Mouse (Mus musculus): ENCODE measurements at regions not wholly inside any gene's neighbourhood (a gene's known extent, or its start where the extent isn't known, plus 50 kb on each side); places are given as distances from the start of the nearest gene placed in this dataset.
A peak's percentile ranks its signal among the peaks of the same experiment; 100 is the strongest.

DNA sequence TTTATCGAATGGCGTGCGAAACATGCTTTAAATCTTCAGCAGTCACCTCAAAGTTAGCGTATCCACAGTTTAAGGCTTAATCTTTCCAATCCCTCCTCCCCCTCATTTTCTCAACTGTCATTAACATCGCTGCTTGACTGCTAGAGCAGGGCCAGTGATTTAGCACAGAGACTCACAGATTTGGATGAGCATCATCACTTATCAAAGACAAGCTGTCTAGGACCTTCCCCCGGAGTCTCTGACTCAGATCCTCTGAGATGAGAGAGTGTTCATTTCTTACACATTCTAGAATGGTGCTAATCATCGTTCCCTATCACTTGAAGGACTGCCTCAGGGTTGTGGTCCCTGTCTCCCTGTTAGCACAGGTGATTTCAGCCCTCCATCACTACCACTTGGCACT is 112.1 kb upstream of the Tmem132c start:
- ATAC-seq = no peak

DNA sequence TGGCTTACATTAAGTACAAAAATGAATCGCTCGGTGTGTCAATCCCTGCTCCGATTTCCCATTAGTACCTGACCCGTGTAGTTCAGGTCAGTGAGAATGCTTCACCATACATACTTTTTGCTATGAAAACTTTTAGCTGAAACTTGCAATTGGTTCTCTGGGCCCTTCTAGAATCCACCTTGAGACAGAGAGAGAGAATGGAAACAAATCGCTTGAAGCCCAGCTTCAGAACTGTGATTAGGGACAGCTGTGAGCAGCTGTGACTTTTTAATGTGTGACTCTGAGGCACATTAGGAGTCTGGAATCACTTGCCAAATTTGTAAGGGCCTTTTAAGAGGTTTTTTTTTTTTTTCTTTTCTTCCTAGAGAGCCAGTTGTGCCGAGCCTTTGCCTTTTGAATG is 107.2 kb upstream of the Tmem132c start:
- Histone ChIP-seq H3K27ac (ENCODE audit: low read length) (no peak overlapping the region), H3K27me3 (replicated peaks; ENCODE audit: insufficient read depth, low read length) (no peaks in the 10 kb centered on the region), H3K9me3 (ENCODE audit: low read length) (no peaks in the 10 kb centered on the region; the same call in 1 of the 2 replicates), H3K4me2 (replicated peaks; ENCODE audit: low read depth, low read length) (no peak overlapping the region), H3K9ac (replicated peaks; ENCODE audit: low read depth) (no peak overlapping the region), H3K36me3 (ENCODE audit: insufficient read depth, low read length) (no peaks in the 10 kb centered on the region), H3K4me1 (ENCODE audit: insufficient read depth, low read depth, low read length) (no peaks in the 10 kb centered on the region), H3K4me3 (ENCODE audit: low read depth, low read length) (no peak overlapping the region)
- WGBS = 76% methylated on average over 6 of the region's 6 CpGs
- TF ChIP-seq EP300 (IDR thresholded peaks at IDR 0.05) (no peak), CTCF (IDR thresholded peaks at IDR 0.05) (no peak)
- no peak for ATAC-seq
- no peak for DNase-seq (ENCODE audit: low spot score)

More for the DNA sequence above, 112.1 kb upstream of the Tmem132c start:
- no peak overlapping the region for H3K4me3 ChIP-seq (ENCODE audit: low read depth, low read length)
- H3K4me1 ChIP-seq (ENCODE audit: insufficient read depth, low read depth, low read length) = no peaks in the 10 kb centered on the region
- H3K27me3 ChIP-seq (replicated peaks; ENCODE audit: insufficient read depth, low read length) = no peaks in the 10 kb centered on the region
- H3K36me3 ChIP-seq (ENCODE audit: insufficient read depth, low read length) = no peaks in the 10 kb centered on the region
- WGBS = 78% methylated on average over 7 of the region's 7 CpGs
- H3K9ac ChIP-seq (replicated peaks; ENCODE audit: low read depth) = no peak overlapping the region
- H3K9me3 ChIP-seq (ENCODE audit: low read length) = no peaks in the 10 kb centered on the region; the same call in 1 of the 2 replicates
- no peak for TF ChIP-seq EP300 (IDR thresholded peaks at IDR 0.05)
- no peak overlapping the region for H3K4me2 ChIP-seq (replicated peaks; ENCODE audit: low read depth, low read length)
- no peak for DNase-seq (ENCODE audit: low spot score)
- H3K27ac ChIP-seq (ENCODE audit: low read length) = no peak overlapping the region

DNA sequence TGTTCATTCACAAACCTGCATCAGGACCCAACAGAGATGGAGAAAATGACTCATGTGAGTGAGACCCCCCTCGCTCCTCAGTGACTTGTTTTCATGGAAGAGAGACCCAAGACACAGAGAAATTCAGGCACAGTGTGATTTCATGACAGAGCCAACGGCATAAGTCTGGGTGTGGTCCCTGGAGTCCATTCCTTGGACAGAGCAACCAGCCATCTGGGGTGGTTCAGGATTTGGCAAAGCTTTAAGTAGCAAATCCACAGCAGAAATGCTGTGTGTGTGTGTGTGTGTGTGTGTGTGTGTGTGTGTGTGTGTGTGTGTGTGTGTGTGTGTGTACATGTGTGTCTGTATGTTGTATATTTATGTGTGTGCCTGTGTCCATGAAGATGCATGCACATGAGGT is 101.0 kb upstream of the Tmem132c start:
- H3K27ac ChIP-seq (ENCODE audit: low read length) = no peak overlapping the region
- H3K4me1 ChIP-seq (ENCODE audit: insufficient read depth, low read depth, low read length) = no peaks in the 10 kb centered on the region
- no peaks in the 10 kb centered on the region for H3K36me3 ChIP-seq (ENCODE audit: insufficient read depth, low read length)
- H3K4me2 ChIP-seq (replicated peaks; ENCODE audit: low read depth, low read length) = no peak overlapping the region
- no peaks in the 10 kb centered on the region for H3K9me3 ChIP-seq (ENCODE audit: low read length)
- ATAC-seq (no peak), DNase-seq (ENCODE audit: low spot score) (no peak)
- no peaks in the 10 kb centered on the region for H3K27me3 ChIP-seq (replicated peaks; ENCODE audit: insufficient read depth, low read length)
- no peak overlapping the region for H3K9ac ChIP-seq (replicated peaks; ENCODE audit: low read depth)
- H3K4me3 ChIP-seq (ENCODE audit: low read depth, low read length) = no peak overlapping the region
- TF ChIP-seq CTCF (IDR thresholded peaks at IDR 0.05) = no peak
- no peak for TF ChIP-seq EP300 (IDR thresholded peaks at IDR 0.05)
- WGBS = 41% methylated on average over 2 of the region's 2 CpGs

DNA sequence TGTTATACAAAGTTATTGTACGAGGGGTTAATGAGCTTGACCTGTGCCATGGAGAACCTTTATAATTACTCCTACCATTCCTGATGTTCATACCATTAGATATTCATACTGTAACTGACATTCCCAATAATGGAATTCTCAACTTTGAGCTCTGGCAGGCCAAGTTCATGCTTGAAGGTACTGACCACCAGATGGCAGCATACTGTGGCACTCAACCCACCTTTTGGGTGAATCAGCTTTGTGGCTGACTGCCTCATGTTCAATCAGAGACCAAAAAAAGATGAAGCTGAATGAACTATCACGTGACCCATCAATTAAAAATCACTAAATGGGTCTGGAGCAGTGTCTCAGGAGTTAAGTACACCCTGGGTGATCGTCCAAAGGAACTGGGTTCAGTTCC is 81.3 kb upstream of the Tmem132c start:
- Histone ChIP-seq H3K9ac (replicated peaks; ENCODE audit: low read depth) (no peak overlapping the region), H3K4me2 (replicated peaks; ENCODE audit: low read depth, low read length) (no peak overlapping the region), H3K4me1 (ENCODE audit: insufficient read depth, low read depth, low read length) (no peaks in the 10 kb centered on the region), H3K9me3 (ENCODE audit: low read length) (no peaks in the 10 kb centered on the region), H3K27me3 (replicated peaks; ENCODE audit: insufficient read depth, low read length) (no peaks in the 10 kb centered on the region), H3K4me3 (ENCODE audit: low read depth, low read length) (no peak overlapping the region), H3K27ac (ENCODE audit: low read length) (no peak overlapping the region), H3K36me3 (ENCODE audit: insufficient read depth, low read length) (no peaks in the 10 kb centered on the region)
- 38% methylated on average over 3 of the region's 3 CpGs for WGBS
- ATAC-seq (no peak), DNase-seq (ENCODE audit: low spot score) (peak; percentile 26)
- TF ChIP-seq EP300 (IDR thresholded peaks at IDR 0.05) = no peak
- peak; percentile 70 for TF ChIP-seq CTCF (IDR thresholded peaks at IDR 0.05)

DNA sequence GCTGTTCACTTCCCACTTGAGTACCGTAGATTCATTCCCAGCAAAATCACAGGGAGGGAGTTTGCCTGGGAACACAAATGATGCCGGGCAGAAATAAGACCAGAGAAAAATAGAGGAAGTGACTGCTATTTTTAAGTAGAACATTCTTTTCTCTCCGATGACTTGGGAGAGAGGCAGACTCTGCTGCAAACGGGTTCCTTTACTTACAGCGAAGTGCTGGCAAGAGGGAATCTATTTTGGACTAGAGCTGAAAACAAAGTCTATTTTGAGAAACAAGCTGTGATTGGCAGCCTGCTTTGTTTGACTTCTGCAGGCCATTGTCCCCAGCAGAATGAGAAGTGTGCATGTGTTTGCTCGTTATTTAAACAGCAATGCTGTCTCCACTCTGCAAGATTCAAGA is 78.2 kb upstream of the Tmem132c start:
- DNase-seq (ENCODE audit: low spot score) = no peak
- TF ChIP-seq CTCF (IDR thresholded peaks at IDR 0.05) = no peak
- no peak for TF ChIP-seq EP300 (IDR thresholded peaks at IDR 0.05)
- Histone ChIP-seq H3K4me1 (ENCODE audit: insufficient read depth, low read depth, low read length) (no peaks in the 10 kb centered on the region), H3K9me3 (ENCODE audit: low read length) (no peaks in the 10 kb centered on the region), H3K27me3 (replicated peaks; ENCODE audit: insufficient read depth, low read length) (no peaks in the 10 kb centered on the region), H3K27ac (ENCODE audit: low read length) (no peak overlapping the region), H3K36me3 (ENCODE audit: insufficient read depth, low read length) (no peaks in the 10 kb centered on the region), H3K4me3 (ENCODE audit: low read depth, low read length) (no peak overlapping the region), H3K4me2 (replicated peaks; ENCODE audit: low read depth, low read length) (no peak overlapping the region), H3K9ac (replicated peaks; ENCODE audit: low read depth) (no peak overlapping the region)
- no peak for ATAC-seq
- 74% methylated on average over 6 of the region's 6 CpGs for WGBS

DNA sequence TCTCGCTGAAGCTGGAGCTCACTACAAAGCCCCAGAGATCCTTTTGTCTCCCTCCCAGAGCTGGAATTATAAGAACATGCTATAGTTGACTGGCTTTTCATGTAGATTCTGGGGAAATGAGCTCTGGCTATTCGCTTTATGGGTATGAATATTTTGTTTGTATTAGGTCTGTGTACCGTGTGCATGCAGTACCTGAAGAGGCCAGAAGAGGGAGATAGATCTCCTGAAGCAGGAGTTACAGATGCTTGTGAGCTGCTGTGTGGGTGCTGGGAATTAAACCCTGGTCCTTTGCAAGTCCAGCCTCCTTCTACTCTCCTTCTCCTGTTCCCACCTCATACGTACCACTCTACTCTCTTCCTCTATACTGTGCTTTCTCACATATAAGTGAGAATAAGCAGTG is 52.6 kb upstream of the Tmem132c start:
- no peaks in the 10 kb centered on the region for H3K27me3 ChIP-seq (replicated peaks; ENCODE audit: insufficient read depth, low read length)
- no peak overlapping the region for H3K27ac ChIP-seq (ENCODE audit: low read length)
- TF ChIP-seq EP300 (IDR thresholded peaks at IDR 0.05) = no peak
- no peak for TF ChIP-seq CTCF (IDR thresholded peaks at IDR 0.05)
- no peak for DNase-seq (ENCODE audit: low spot score)
- no peaks in the 10 kb centered on the region for H3K4me1 ChIP-seq (ENCODE audit: insufficient read depth, low read depth, low read length)
- H3K4me3 ChIP-seq (ENCODE audit: low read depth, low read length) = no peak overlapping the region
- H3K4me2 ChIP-seq (replicated peaks; ENCODE audit: low read depth, low read length) = no peak overlapping the region
- H3K9ac ChIP-seq (replicated peaks; ENCODE audit: low read depth) = no peak overlapping the region
- WGBS = 96% methylated on average over 4 of the region's 4 CpGs
- no peak for ATAC-seq
- no peaks in the 10 kb centered on the region for H3K9me3 ChIP-seq (ENCODE audit: low read length)
- H3K36me3 ChIP-seq (ENCODE audit: insufficient read depth, low read length) = no peaks in the 10 kb centered on the region

Measured in lung, postnatal 0 days (tissue).